Mouse (Mus musculus): ENCODE measurements around the gene Bfsp1.

Bfsp1 gene

DNA sequence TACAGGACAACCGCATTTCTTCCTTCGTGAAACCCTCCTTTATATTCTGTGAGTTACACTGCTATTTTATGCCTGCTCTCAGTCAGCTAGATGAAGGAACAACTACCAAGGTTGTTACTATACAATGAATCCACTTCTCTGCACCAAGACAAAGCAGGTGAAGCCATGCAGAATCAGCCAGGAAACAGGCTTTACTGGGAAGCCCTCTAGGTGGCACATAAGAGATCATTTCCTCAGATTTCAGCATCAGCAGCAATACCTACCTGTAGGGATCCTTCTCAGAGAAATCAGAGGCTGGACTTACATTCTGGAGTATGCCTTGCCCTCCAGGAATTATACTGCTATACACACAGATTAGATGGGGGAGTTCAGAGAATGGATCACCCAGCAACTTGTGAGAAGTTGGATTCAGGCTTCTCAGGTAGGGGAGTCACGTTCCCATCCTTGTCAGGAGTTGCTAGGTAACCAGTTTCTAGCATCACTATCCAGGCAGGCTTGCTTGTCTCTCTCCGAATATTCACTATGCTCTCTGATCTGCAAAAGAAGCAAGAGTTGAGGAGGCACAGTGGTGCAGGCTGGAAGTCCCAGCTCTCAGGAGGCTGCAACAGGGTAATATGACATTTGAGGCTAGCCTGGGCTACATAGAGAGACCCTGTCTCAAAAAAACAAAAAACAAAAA is 66.5 kb downstream of the Bfsp1 start:
- DNase-seq (ENCODE audit: low read depth): no peak

- DNase-seq (ENCODE audit: low read depth): no peak
These were observed 67.1 kb downstream of the Bfsp1 start for GRCm38 (mm10) chr2:143795858-143796257.

DNA sequence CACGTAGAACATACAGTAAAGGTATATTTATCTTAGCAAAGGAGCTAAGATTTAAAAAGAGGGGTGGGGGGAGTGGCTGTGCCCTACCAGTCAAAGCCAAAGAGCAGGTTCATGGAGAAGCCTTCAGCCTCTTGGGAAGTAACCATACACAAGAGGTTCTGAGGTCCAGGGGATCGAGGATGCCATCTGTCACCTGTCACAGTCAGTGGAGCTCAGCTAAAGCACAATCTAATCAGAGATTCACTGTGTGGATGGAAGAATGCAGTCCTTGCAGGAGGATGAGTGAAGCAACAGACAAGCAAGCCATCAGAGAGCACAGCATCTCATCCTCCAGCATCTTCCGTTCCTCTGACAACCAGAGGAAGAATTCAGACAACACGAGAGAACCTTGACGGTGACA is 73.1 kb downstream of the Bfsp1 start:
- DNase-seq (ENCODE audit: low read depth): no peak

GRCm38 (mm10) chr2:143780310-143780709 is 82.7 kb downstream of the Bfsp1 start:
- no peak for DNase-seq (ENCODE audit: low read depth)
